Mouse (Mus musculus) ovary, adult 2 months (tissue): ENCODE measurements around the gene Cpa2. TPM values are rescaled to one million over a fixed set of nuclear protein-coding genes. Genes with fewer than 3 reads are reported as not detected.

Experiments
- polyA plus RNA-seq: library from polyadenylated mRNA; depleted of rRNA; stranded (reverse); fragments of >200 nt; gene quantifications from 2 replicates; pipeline ENCODE4 v1.2.3, GENCODE M21; 2012; rRNA removed

Cpa2 gene
- 0.61 and 0.85 TPM in 2 replicates for polyA plus RNA-seq

GRCm38 (mm10) chr6:30541009-30541799 lies at the start of gene Cpa2:
Gene Cpa2 (plus strand): TSS chr6:30541582.

GRCm38 (mm10) chr6:30509265-30510239 lies 31.8 kb upstream of the Cpa2 start, which contains the start of the genes Tmem209 and Ssmem1:
Gene Tmem209 (minus strand): TSS chr6:30509783.
Gene Ssmem1 (plus strand): TSS chr6:30509849.

GRCm38 (mm10) chr6:30568069-30568468 lies 26.7 kb downstream of the Cpa2 start, which contains the start of gene Cpa4:
Gene Cpa4 (plus strand): TSS chr6:30568369.

GRCm38 (mm10) chr6:30610710-30611109 lies 69.3 kb downstream of the Cpa2 start, which contains the start of gene Cpa5:
Gene Cpa5 (plus strand): TSS chr6:30611010.

Other genes starting within 250 kb of the Cpa2 start
- 233 and 347 TPM in 2 replicates for gene Ube2h, start 237.0 kb upstream of the Cpa2 start, polyA plus RNA-seq
- 17.1 and 19.3 TPM in 2 replicates for gene Zc3hc1, start 150.6 kb upstream of the Cpa2 start, polyA plus RNA-seq
- 18.4 and 25.9 TPM in 2 replicates for gene Klhdc10, start 139.7 kb upstream of the Cpa2 start, polyA plus RNA-seq
- gene Tmem209, start 31.8 kb upstream of the Cpa2 start, polyA plus RNA-seq: 46.7 and 62.1 TPM in 2 replicates
- not detected in 2 replicates for gene Ssmem1, start 31.7 kb upstream of the Cpa2 start, polyA plus RNA-seq
- gene Cpa4, start 26.8 kb downstream of the Cpa2 start, polyA plus RNA-seq: not detected in 2 replicates
- gene Cpa5, start 69.4 kb downstream of the Cpa2 start, polyA plus RNA-seq: not detected in 2 replicates
- 6.9 and 10.7 TPM in 2 replicates for gene Cpa1, start 97.6 kb downstream of the Cpa2 start, polyA plus RNA-seq
- 5.2 and 7.2 TPM in 2 replicates for gene Cep41, start 152.2 kb downstream of the Cpa2 start, polyA plus RNA-seq
- gene Mest, start 182.0 kb downstream of the Cpa2 start, polyA plus RNA-seq: 300 and 331 TPM in 2 replicates